In the genomic region with DNA sequence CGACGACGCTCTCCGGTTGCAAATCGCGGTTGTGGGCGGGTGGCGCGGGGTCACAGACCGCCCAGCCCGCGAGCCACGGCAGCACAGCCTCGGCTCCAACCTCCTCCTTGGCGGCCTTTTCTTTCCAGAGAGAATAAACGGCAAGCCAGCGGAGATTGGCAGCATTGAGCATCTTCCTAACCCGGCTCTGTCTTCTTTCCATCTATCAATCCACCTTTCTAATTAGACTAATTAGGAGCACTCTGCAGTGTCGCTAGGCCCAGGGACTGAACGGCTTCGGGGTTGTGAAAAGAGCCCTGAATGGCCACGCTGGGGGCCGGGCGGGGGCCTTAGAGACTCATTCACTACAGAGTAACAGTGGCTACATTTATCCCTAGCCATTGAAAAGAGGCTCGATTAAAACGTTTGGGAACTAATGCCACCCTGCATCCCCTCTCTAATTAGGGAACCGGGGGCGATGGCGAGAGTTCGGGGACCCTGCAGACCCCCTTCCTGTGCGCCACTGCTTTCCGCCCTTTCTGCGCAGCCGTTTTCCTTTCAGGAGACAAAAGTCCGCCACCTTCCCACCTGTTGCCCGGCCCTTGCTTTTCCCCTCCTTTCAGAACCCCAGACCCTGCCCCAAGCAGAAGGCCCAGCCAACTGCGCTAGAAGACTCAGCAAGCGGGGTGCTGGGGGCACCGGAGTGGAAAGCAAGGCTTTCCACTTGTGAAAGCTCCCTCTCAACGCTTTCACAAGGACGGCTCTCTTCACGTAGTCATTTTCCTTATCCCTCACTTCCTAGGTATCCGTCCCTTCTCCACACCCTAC, we compare ENCODE assay signal across 8 mouse cellular contexts. TPM values are rescaled to one million over a fixed set of nuclear protein-coding genes. Genes with fewer than 3 reads are reported as not detected.
DNase-seq lines count a peak whose midpoint lies in the region; ATAC-seq and TF ChIP-seq lines count a peak whose summit lies in the region.

No protein-coding gene starts in this region.

- H3K9me3 ChIP-seq in liver, embryonic 12.5 days (replicated peaks) = no peaks in the 10 kb centered on the region
- no peaks in the 10 kb centered on the region for H3K9me3 ChIP-seq in liver, postnatal 0 days (ENCODE audit: low read length)
- H3K9me3 ChIP-seq in embryonic facial prominence, embryonic 14.5 days (ENCODE audit: control insufficient read depth, low read length) = no peaks in the 10 kb centered on the region
- H3K9me3 ChIP-seq in limb, embryonic 10.5 days (replicated peaks) = no peaks in the 10 kb centered on the region

- TF ChIP-seq CTCF in liver, postnatal 0 days (IDR thresholded peaks at IDR 0.05; ENCODE audit: low read depth) = no peak
- no peak for TF ChIP-seq CTCF in left cerebral cortex, adult 2 months (IDR thresholded peaks at IDR 0.05)

- intact Hi-C loops in left cerebral cortex, adult 2 months (cut with DNase I) = loop anchor here (5.0 kb wide), 1 partner anchor 206 kb away; no protein-coding TSS in a partner anchor
- intact Hi-C loops in left cerebral cortex, postnatal 4 days (cut with DNase I) = loop anchor here (5.0 kb wide), 1 partner anchor 136 kb away; no protein-coding TSS in a partner anchor

- peak overlapping the region; percentile 29 for H3K4me2 ChIP-seq in liver, embryonic 12.5 days
- no peak overlapping the region for H3K4me2 ChIP-seq in liver, postnatal 0 days (ENCODE audit: low read depth, low read length)
- H3K4me2 ChIP-seq in embryonic facial prominence, embryonic 14.5 days (ENCODE audit: low read depth, low read length) = peak overlapping the region; percentile 62

- 3% methylated on average over 43 of the region's 43 CpGs for WGBS in liver, embryonic 12.5 days (ENCODE audit: insufficient replicate concordance)
- WGBS in liver, postnatal 0 days (ENCODE audit: insufficient replicate concordance) = 4% methylated on average over 43 of the region's 43 CpGs
- WGBS in embryonic facial prominence, embryonic 14.5 days = 6% methylated on average over 31 of the region's 43 CpGs
- WGBS in limb, embryonic 10.5 days = under 1% methylated on average over 43 of the region's 43 CpGs

- H3K27ac ChIP-seq in liver, embryonic 12.5 days = no peak overlapping the region
- no peak overlapping the region for H3K27ac ChIP-seq in liver, postnatal 0 days (ENCODE audit: low read depth)
- H3K27ac ChIP-seq in embryonic facial prominence, embryonic 14.5 days (replicated peaks; ENCODE audit: low read depth, low read length) = peak overlapping the region; percentile 35; the same call in 1 of the 2 replicates
- H3K27ac ChIP-seq in limb, embryonic 10.5 days = peak overlapping the region; percentile 20; the same call in 1 of the 2 replicates
- no peak overlapping the region for H3K27ac ChIP-seq in left cerebral cortex, adult 2 months

- no peak for ATAC-seq in liver, embryonic 12.5 days
- ATAC-seq in liver, postnatal 0 days = no peak
- peak; percentile 57; the same call in 1 of the 2 replicates for ATAC-seq in embryonic facial prominence, embryonic 14.5 days (ENCODE audit: low read depth)

- TF ChIP-seq EP300 in liver, postnatal 0 days (IDR thresholded peaks at IDR 0.05; ENCODE audit: low read depth) = no peak

- peaks cover 94% of the 10 kb centered on the region for H3K27me3 ChIP-seq in liver, embryonic 12.5 days (replicated peaks)
- peaks cover 77% of the 10 kb centered on the region for H3K27me3 ChIP-seq in liver, postnatal 0 days (ENCODE audit: insufficient read depth, low read length)
- peaks cover 80% of the 10 kb centered on the region for H3K27me3 ChIP-seq in embryonic facial prominence, embryonic 14.5 days (replicated peaks; ENCODE audit: control insufficient read depth, insufficient read depth, low read length)
- peaks cover 99% of the 10 kb centered on the region for H3K27me3 ChIP-seq in limb, embryonic 10.5 days (ENCODE audit: low read depth, poor library complexity, severe bottlenecking)

- H3K36me3 ChIP-seq in liver, embryonic 12.5 days = no peaks in the 10 kb centered on the region
- no peaks in the 10 kb centered on the region for H3K36me3 ChIP-seq in liver, postnatal 0 days (replicated peaks; ENCODE audit: insufficient read depth, low read length)
- no peaks in the 10 kb centered on the region for H3K36me3 ChIP-seq in embryonic facial prominence, embryonic 14.5 days (ENCODE audit: control insufficient read depth, insufficient read depth, low read length)
- no peaks in the 10 kb centered on the region for H3K36me3 ChIP-seq in limb, embryonic 10.5 days

- H3K4me1 ChIP-seq in liver, embryonic 12.5 days = peaks cover 8% of the 10 kb centered on the region
- H3K4me1 ChIP-seq in liver, postnatal 0 days (ENCODE audit: insufficient read depth) = no peaks in the 10 kb centered on the region
- peaks cover 13% of the 10 kb centered on the region; the same call in 1 of the 2 replicates for H3K4me1 ChIP-seq in embryonic facial prominence, embryonic 14.5 days (ENCODE audit: control insufficient read depth, insufficient read depth, low read length)
- peaks cover 17% of the 10 kb centered on the region for H3K4me1 ChIP-seq in limb, embryonic 10.5 days

- no peak overlapping the region for H3K9ac ChIP-seq in liver, embryonic 12.5 days
- H3K9ac ChIP-seq in liver, postnatal 0 days (replicated peaks) = no peak overlapping the region
- peak overlapping the region; percentile 53 for H3K9ac ChIP-seq in embryonic facial prominence, embryonic 14.5 days (ENCODE audit: low read depth, low read length)

- no peak for DNase-seq in liver, postnatal 0 days
- DNase-seq in embryonic facial prominence, embryonic 14.5 days (ENCODE audit: low spot score) = no peak
- DNase-seq in limb, embryonic 10.5 days (ENCODE audit: low spot score) = peak; percentile 56
- peak; percentile 76 for DNase-seq in retina, postnatal 1 day
- DNase-seq in T-cell, adult 2 months (ENCODE audit: low spot score) = no peak
- DNase-seq in left cerebral cortex, adult 2 months (ENCODE audit: extremely low spot score in 1 of 2, low spot score in 2 of 2) = no peak
- DNase-seq in left cerebral cortex, postnatal 4 days = no peak

- 0 out of 2 replicates have a peak overlapping the region, but pooled peaks have one; percentile 13 for H3K4me3 ChIP-seq in liver, embryonic 12.5 days
- H3K4me3 ChIP-seq in liver, postnatal 0 days (ENCODE audit: low read depth, low read length) = no peak overlapping the region
- H3K4me3 ChIP-seq in embryonic facial prominence, embryonic 14.5 days (ENCODE audit: low read depth, low read length) = peak overlapping the region; percentile 37
- peak overlapping the region; percentile 43 for H3K4me3 ChIP-seq in limb, embryonic 10.5 days
- H3K4me3 ChIP-seq in left cerebral cortex, adult 2 months = no peak overlapping the region

RNA-seq across cellular contexts. Expression of a gene that starts 12.6 kb away (rescaled TPM):
- not detected in 2 replicates for polyA plus RNA-seq in liver, embryonic 12.5 days (2016; fragmentation: Nextera tagmentation; extraction: Ambion mirVana)
- polyA plus RNA-seq in liver, postnatal 0 days (2015; fragmentation: Nextera tagmentation; extraction: Ambion mirVana) = not detected in 2 replicates
- 2.9 and 3.6 TPM in 2 replicates for polyA plus RNA-seq in embryonic facial prominence, embryonic 14.5 days (2014; fragmentation: Nextera tagmentation; extraction: Ambion mirVana)
- 0.11 and 0.21 TPM in 2 replicates for polyA plus RNA-seq in limb, embryonic 10.5 days (2016; fragmentation: Nextera tagmentation; extraction: Ambion mirVana)
- total RNA-seq in left cerebral cortex, adult 2 months (2021) = 1 to 10 TPM; 1.5 to 1.9 TPM
- 1 to 10 TPM; 2.2 to 2.3 TPM for total RNA-seq in left cerebral cortex, postnatal 4 days (2021)

RNA-seq across cellular contexts. Expression of a gene that starts 49.9 kb away (rescaled TPM):
- polyA plus RNA-seq in liver, embryonic 12.5 days (2016; fragmentation: Nextera tagmentation; extraction: Ambion mirVana) = 552 and 568 TPM in 2 replicates
- 306 and 312 TPM in 2 replicates for polyA plus RNA-seq in liver, postnatal 0 days (2015; fragmentation: Nextera tagmentation; extraction: Ambion mirVana)
- polyA plus RNA-seq in embryonic facial prominence, embryonic 14.5 days (2014; fragmentation: Nextera tagmentation; extraction: Ambion mirVana) = 674 and 695 TPM in 2 replicates
- polyA plus RNA-seq in limb, embryonic 10.5 days (2016; fragmentation: Nextera tagmentation; extraction: Ambion mirVana) = 695 and 810 TPM in 2 replicates
- 100 to 1,000 TPM; 160 to 170 TPM for total RNA-seq in left cerebral cortex, adult 2 months (2021)
- 100 to 1,000 TPM; 307 to 340 TPM for total RNA-seq in left cerebral cortex, postnatal 4 days (2021)

Comparison
In these comparisons a context has a peak if more than half of its experiments do, and no peak if none do; other contexts are left out.
1. H3K4me3 ChIP-seq: peak in liver, embryonic 12.5 days (single experiment), embryonic facial prominence, embryonic 14.5 days (single experiment) and limb, embryonic 10.5 days (single experiment); none in liver, postnatal 0 days (single experiment) and left cerebral cortex, adult 2 months (single experiment).
2. H3K27ac ChIP-seq: peak in embryonic facial prominence, embryonic 14.5 days (single experiment) and limb, embryonic 10.5 days (single experiment); none in liver, embryonic 12.5 days (single experiment), liver, postnatal 0 days (single experiment) and left cerebral cortex, adult 2 months (single experiment).
3. DNase-seq: peak in limb, embryonic 10.5 days (single experiment) and retina, postnatal 1 day (single experiment); none in liver, postnatal 0 days (single experiment), embryonic facial prominence, embryonic 14.5 days (single experiment), T-cell, adult 2 months (single experiment), left cerebral cortex, adult 2 months (0 of 2) and left cerebral cortex, postnatal 4 days (single experiment).